Mouse (Mus musculus): ENCODE data around the gene Thsd4.

DNA sequence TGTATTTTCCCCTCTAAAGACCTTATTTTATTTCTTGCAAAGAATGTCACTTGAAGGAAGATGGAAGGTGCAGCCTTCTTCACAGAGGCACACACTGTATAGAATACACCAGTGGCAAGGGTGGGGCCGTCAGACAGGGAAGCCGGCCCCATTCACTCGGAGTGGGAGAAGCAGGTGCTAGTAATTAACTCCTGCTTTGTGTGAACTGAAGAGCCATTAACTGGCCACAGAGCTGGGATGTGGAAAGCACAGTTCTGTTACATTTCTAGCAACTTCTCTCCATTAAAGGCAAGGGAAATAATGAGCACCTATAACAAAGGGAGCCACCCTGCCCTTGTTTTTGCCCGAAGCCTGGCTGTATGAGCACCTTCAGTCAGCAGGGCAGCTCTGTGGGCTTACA is 374.4 kb downstream of the Thsd4 start:
- TF ChIP-seq CTCF (IDR thresholded peaks at IDR 0.05; ENCODE audit: low read depth) (no peak), EP300 (IDR thresholded peaks at IDR 0.05; ENCODE audit: low read depth) (no peak)
